Mouse (Mus musculus) kidney, adult 8-10 months (tissue): ENCODE results near the gene Nme4.
"Not testable (repeated sequence)": the region's sequence is repeated elsewhere in the genome, so short reads cannot be mapped to it uniquely, and the experiment has no call there.

Experiments
- DNase-seq, 2 experiments: peaks; one replicate each; pipeline ENCODE4 v3.0.0; 2022

The Nme4 gene

DNA sequence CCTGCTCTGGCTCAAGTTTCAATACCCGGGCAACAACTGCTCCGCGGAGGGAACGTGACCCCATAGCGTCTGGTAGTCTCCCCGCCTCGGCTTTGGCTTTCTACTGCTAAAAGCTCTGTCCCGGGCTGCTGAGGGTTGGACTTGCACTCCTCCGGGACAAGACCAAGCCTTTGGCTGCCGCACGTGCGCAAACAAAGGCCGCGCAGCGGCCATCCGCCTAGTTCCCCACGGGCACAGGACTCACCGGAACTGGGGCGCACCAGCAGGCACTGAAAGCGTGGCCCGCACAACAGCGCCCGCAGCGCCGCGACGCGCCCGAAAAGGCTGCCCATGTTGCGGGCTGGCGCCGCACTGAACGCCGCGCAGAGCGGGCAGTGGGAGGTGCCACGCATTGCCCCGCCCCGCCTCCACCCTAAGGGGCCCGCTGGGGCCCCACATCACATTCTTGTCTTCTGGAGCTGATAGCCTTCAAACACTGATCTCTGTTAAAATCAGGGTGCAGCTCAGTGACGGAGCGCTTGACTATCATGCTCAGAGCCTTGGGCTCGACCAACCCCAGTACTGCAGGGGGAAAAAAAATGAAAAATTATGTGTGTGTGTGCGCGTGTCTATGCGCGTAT, at the start of gene Nme4:
Gene Nme4, minus strand, starts transcription at position 482 of the 620 bp plus-strand sequence.
- peak in 1 of 2 experiments; percentile 40 for DNase-seq

- DNase-seq: no peak
These were observed 48.0 kb upstream of the Nme4 start for GRCm38 (mm10) chr17:26143386-26143785.

GRCm38 (mm10) chr17:26142796-26143195, 47.4 kb upstream of the Nme4 start:
- no peak for DNase-seq

- DNase-seq: no peak
These were observed 43.5 kb upstream of the Nme4 start for GRCm38 (mm10) chr17:26138901-26139381.

DNA sequence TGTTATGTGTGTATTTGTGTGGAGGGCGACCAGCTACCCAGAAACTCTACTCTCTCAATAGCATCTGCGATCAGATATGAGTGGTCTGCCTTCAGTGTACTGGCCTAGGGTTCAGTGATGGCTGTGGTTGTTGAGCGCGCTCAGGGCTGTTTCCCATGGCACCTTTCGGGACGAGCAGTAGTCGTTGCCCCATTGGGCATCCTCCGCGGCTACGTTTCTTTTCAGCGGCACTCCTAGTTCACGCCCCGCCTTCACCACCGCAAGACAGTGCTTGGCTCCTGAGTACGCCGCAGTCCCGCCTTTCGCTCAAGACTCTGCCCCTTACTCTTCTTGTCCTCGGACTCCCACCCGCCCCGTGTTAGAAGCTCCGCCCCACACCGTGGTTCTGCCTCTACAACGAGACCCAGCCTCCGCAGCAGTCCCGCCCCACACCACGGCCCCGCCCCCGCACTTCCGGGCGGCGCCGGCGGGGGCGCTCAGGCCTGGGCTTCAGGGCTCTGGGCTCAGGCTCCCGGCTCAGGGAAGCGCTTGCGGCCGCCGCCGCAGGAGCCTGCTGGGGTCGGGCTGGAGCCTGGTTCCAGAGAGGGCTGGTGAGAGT, 42.9 kb upstream of the Nme4 start, which contains the start of gene Axin1:
Gene Axin1, plus strand, starts transcription at position 450 of the 598 bp plus-strand sequence.
- peak; percentile 95 to 97 for DNase-seq

DNA sequence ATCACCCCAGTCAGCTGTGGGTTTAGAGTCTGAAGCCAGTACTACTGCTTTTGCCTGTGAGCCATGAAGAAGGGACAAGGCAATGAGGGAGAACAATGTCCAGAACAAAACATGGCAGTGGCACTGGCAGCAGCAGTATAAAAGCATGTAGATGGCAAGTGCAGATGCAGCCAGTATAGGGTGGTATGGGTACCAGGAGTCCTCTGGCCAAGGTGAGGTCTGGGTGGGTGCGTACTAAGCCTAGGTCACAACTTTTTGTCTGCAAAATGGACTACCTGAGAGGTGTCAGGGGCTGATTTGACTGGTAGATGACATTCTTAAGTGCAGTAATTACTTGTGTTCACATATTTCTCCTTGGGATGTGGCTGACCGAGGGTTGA, 42.3 kb upstream of the Nme4 start:
- DNase-seq: no peak

DNA sequence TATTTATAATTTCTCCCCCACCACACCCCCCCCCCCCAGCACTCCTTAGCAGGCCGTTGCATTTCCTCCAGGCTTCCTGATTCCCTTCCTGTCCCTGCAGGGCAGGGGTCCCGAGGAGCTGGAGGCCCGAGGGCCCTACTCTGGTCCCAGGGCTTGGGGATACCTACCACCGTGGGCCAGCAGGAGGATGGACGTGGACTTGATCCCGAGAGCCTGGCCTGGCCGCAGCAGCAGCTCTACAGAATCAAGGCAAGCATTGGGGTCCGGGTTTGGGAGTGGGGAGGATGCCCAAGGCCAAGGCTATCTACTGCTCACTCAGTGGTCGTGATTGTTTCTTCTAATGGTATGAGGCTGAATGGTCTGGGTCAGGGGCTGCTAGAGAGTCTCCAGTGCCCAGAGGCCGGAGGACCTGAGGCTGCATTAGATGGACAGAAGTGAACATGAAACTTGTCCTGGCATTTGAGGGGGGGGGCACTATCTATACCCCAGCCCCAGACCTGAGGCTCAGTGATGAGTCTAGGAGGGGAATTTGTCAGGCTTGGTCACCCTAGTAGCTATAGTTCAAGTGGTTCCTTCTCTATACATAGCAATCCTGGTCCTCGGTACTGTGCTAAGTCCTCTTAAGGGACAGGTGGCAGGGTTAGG, 41.8 kb upstream of the Nme4 start:
- no peak for DNase-seq

DNA sequence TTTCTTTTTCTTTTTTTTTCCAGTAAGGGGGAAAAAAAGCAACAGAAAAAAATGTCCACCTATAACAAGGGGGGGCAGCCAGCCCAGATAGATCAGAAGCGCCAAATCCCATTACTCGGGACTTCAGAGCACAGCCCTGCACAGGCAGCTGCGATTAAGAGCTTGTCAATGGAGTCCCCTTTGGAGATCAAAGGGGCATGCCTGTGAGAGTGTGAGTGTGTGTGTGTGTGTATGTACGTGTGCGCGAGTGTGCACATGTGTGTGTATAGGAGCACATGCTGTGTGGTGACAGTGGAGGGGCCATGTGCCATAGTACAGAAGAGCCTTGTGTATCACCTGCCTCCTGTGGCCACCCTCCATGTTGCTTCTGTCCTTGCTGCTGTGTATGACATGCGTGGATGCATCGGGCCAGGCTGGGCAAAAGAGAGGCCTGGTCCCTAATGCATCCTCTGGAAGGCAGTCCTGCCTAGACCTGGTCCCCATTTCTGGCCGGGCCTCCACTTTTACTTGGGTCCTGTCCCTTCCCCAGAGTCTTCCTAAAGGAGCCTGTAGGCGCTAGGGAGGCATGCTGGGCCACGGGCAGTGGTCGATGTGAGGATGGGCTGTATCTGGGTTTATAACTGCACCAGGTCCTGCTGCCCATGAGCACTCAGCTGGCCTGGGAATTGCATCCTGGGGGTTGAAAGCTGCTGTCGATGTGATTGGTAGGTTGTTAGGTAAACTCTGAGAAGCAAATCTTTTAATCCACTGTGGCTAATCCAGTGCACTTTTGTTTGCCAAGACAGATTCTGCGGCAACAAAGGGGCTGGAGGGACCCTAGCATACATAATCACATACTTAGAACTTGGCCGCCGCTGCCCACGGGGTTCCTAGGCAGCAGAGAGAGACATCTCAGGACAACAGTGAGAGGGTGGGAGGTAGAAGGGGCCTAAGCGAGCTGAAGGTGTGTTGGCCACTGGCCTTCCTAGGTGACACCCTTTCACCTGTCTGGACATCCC, 36.8 kb upstream of the Nme4 start:
- DNase-seq: no peak

DNA sequence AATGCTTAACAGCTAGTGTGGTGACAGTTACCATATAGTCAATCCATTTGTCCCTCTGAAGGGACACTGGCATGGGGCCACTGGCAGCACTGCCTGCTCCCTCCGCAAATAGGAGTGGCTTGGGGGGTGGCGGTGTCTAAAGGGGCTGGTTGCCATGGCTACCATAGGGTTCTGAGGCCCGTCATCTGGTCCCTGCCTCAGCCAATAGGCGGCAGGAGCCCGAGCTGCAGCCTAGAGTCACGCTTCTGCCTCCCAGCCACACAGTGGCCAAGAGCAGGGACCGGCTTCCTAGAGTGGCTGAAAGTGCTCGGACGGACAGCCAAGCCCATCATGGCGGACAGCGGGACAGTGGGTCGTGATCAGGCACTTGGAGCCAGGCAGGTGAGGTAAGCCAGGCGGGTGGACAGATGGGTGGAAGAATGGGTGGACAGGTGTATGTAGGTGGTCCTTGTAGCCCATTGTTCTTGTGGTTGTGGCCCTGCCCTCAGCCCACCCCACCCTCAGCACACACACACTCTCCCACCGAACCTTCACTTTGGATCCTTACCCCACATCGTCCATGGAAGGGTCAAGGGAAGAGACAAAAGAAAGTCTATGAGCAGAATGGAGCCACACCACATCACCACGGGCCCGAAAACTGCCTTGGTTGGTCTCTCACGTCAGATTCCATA, 35.8 kb upstream of the Nme4 start:
- no peak for DNase-seq

- no peak for DNase-seq
These were observed 29.8 kb upstream of the Nme4 start for GRCm38 (mm10) chr17:26125226-26125625.

DNA sequence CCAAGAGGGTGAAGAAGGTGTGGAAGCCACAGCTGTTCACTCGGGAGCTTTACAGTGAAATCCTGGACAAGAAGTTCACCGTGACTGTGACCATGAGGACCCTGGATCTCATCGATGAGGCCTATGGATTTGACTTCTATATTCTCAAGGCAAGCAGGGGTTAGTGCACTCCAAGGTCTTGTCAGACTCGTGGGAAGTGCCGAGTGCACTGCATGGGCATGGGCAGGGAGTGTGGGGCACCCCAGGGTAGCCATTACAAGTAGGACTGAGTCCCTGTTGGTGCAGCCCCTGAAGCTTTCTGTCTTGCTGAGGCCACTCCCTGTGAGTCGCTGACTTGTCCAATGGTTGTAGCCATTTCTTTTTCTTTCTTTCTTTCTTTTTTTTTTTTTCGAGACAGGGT, 29.2 kb upstream of the Nme4 start:
- no peak for DNase-seq

DNA sequence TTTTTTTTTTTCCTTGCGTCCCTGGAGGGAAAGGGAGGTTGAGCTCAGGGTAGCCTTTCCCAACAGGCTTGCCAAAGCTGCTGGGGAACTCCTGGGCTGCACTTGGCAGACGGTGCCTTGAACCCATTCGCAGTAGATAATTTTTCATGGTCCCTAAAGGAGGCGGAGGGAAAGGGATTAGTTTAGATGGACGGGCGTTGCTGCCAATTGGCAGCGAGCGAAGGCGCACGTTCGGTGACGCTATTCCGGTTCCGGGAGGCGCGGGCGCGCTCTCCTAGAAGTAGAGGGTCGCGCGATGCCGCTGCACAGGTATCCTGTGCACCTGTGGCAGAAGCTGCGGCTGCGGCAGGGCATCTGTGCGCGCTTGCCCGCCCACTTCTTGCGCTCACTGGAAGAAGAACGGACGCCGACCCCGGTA, 27.9 kb upstream of the Nme4 start, which contains the start of gene Mrpl28:
Gene Mrpl28, plus strand, starts transcription at position 234 of the 418 bp plus-strand sequence.
- DNase-seq: peak; percentile 90 to 92

DNA sequence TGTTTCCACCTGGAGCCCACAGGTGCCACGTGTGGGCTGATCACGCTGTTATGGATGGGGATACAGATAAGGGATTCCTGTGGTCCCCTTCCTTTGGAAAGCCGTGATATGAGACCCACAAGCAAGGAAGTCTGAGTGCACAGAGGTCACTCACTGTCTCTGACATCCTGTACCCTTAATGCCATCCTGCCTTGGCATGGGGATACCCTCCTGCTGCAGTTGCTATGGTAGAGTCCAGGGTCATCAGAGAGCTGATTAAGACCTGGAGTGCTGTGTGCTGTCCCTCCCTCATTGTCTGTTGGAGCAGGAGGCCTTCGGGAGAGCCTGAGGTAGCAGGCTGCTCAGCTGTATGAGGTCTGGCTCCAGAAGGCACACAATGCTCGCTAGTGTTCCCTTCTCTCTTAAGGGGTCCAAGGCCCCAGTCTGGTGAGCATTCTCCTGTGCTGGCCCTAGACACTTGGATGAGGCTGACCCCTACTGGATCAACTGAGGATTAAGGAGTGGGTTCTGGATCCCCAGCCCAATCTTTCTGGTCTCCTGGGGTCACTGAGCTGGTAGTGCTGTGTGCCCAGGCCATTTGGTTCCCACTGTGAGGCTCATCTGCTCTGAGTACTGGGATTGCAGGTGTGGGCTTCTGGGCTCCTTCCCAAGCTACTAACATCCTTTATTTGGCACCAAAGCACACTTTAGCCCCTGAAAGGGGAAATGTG, 27.2 kb upstream of the Nme4 start:
- no peak for DNase-seq

GRCm38 (mm10) chr17:26119766-26120710, 24.6 kb upstream of the Nme4 start:
- peak in 1 of 2 experiments; percentile 50 for DNase-seq

DNA sequence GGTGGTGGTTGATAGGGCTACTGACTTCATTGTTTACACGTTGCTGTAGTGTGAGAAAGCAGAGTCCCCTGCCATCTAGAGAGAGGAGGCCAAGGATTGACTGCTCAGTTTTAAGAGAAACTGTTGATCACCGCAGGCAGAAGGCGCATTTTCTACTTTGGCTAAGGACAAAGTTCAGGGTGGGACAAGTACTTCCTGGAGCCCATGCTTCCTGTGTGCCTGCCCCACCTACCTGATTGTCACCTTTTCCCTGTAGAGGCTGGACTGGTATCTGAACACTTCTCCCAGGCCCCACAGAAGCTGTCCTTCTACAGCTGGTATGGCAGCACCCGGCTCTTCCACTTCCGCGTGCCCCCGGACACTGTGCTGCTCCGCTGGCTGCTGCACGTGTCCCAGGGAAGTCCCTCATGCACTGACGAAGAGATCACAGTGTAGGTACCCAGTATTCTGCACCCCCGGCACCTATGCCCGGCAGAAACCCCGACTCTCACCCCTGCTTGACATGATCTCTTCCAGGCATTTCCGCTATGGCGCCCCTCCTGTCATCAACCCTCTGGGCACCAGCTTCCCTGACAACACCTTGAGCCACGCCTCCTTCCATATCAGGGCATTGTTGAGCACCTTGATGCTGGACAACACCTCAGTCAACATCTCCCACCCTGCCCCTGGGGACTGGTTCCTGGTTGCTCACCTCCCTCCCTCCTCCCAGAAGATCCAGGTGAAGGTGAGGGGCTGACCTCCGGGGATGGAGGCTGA, 21.3 kb upstream of the Nme4 start:
- no peak for DNase-seq

DNA sequence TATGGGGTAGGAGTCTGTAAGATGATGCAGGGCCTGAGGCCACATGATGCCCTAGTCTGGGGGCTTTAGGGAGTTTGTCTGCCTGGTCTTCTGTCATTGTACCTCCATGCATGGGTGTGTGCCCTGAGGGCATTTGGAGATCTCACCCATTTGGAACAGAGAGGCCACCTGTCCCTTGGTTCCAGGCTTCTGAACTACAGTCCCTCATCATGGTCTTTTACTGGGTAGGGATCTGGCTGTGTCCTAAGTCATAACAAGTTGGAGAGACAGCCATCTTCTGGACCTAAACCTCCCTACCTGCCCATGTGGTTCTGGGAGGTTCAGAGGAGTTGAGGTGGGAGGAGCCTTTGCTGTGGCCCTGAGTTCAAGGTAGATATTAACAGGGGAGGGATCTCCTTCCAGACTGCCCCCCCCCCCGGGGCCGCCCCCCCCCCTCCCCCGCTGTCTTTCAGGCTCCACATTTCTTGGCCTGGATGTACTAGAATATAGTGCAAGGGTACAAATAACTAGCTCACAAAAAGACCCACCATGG, 20.6 kb upstream of the Nme4 start:
- peak; percentile 68 to 80 for DNase-seq

DNA sequence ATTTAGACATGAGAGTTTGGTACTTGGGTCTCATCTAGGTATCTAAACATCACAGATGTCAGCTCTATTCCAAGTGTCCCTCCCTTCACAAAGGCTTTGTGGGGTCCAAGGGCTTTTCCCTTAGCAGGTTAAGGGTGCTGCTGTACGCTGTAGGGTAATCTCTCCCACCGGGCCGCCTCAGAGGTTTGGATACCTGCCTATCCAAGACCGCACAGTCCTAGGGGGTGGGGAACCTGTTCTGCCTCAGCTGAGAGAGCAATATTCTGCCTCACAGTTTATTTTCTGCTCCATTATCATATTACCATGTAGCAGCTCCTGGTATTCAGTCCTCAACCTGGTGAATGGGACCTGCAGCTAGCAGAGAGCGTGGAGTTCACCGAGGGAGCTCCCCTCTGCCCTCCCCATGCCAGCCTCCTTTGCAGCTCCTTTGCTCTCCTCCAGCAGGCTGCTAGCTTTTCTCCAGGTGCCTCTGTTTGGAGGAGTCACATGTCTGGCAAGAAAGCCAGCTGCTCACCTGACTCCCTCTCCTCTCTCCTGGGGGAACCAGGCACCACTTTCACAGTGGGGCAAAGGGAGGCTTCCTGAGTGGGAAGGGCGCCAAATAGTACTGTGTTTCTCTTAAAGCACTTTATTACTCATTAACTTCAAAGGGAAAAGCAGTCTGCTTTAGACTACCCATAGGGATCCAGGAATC, 19.9 kb upstream of the Nme4 start:
- DNase-seq: peak; percentile 93 to 96

GRCm38 (mm10) chr17:26114461-26114860, 19.1 kb upstream of the Nme4 start:
- DNase-seq: not testable (repeated sequence)

- peak; percentile 80 to 82 for DNase-seq
These were observed 18.7 kb upstream of the Nme4 start for GRCm38 (mm10) chr17:26114061-26114460.
